Mouse (Mus musculus) thymus, adult 2 months (tissue): Measurements from ENCODE around the gene Nell1.

Experiments
- CTCF ChIP-seq: fragments of 200-500 bp; IDR thresholded peaks from 2 replicates; pipeline ENCODE4 v1.5.1; 2012; ENCODE audit warnings: mild to moderate bottlenecking, control low read depth, low read length, moderate library complexity, borderline replicate concordance; ENCODE audit not compliant: control insufficient read depth, poor library complexity, insufficient read depth; ENCODE audit errors: extremely low read depth
- POLR2A ChIP-seq: fragments of 200-500 bp; IDR thresholded peaks from 2 replicates; pipeline ENCODE4 v1.6.1; 2012; ENCODE audit warnings: mild to moderate bottlenecking, low read length, control low read depth, moderate library complexity; ENCODE audit not compliant: control insufficient read depth, poor library complexity, insufficient read depth; ENCODE audit errors: extremely low read depth

DNA sequence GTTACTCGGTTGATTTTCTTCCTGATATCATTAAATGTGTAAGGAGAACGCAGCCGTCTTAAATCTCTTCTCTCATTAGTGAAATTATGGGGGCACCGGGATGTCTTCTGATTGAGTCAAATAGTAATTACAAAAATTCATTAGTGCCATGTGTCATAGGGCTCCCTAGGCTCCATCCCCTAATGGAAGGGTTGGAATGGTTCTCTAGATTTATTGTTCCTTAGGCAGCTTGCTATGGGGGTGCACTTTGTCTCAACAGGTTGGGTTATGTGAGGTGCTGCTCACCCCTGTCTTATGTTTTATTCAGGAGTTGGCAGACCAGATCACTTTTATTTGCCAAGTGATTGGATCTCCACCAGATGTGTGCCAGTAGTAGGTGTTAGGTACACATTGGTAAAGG is 75.5 kb downstream of the Nell1 start:
- TF ChIP-seq CTCF (no peak), POLR2A (no peak)
